Mouse (Mus musculus): ENCODE results near the gene Plxnd1. TPM values are rescaled to one million over a fixed set of nuclear protein-coding genes. Genes with fewer than 3 reads are reported as not detected.

Gene Plxnd1
- total RNA-seq, 1 experiment from 2014 or later = 12.2 TPM

DNA sequence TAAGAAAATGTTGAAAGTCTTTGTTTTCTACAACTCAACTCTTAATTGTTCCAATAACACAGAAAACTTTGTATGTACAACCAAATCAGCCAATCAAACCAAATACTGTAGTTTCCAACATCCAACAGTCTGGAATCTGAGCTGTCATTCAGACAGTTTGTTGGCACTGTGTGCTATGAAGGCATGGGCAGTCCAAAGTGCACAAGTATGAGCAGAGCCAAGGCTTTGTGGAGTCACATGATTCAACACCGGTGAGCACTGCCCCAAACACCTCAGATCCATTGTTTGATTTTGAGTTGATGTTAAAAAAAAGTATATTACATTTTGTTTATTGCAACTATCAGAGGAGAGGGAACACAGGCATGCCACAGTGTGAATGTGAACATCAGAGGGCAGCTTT lies 54.2 kb downstream of the Plxnd1 start:
- no peak for ATAC-seq (ENCODE audit: extremely low read depth, insufficient number of reproducible peaks, low FRiP score, poor library complexity, severe bottlenecking)

- no peak for ATAC-seq (ENCODE audit: extremely low read depth, insufficient number of reproducible peaks, low FRiP score, poor library complexity, severe bottlenecking)
These were observed 56.0 kb downstream of the Plxnd1 start for GRCm38 (mm10) chr6:115938798-115939197.

DNA sequence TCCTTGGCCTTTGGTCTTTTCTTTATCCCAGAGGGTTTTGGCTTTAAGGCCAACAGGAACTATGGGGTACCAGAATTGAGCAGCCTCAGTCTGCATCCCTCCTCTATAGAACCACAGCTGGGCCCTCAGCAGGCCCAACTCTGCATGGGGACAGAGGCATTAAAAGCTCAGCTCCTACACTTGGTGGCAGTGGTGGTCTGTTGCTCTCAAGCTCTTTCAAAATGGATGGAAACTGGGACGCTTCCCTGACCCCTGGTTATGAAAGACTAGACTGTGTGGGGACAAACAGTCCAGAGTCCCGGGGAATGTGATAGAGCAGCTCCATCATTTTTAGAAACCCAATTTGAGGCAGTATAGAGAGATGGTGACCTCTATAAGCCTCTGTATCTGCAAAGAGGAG lies 56.8 kb downstream of the Plxnd1 start:
- ATAC-seq (ENCODE audit: extremely low read depth, insufficient number of reproducible peaks, low FRiP score, poor library complexity, severe bottlenecking) = no peak

GRCm38 (mm10) chr6:115935544-115935943 lies 59.3 kb downstream of the Plxnd1 start:
- no peak for ATAC-seq (ENCODE audit: extremely low read depth, insufficient number of reproducible peaks, low FRiP score, poor library complexity, severe bottlenecking)

- no peak for ATAC-seq (ENCODE audit: extremely low read depth, insufficient number of reproducible peaks, low FRiP score, poor library complexity, severe bottlenecking)
These were observed 62.4 kb downstream of the Plxnd1 start for GRCm38 (mm10) chr6:115932391-115932790.

- no peak for ATAC-seq (ENCODE audit: extremely low read depth, insufficient number of reproducible peaks, low FRiP score, poor library complexity, severe bottlenecking)
These were observed 63.2 kb downstream of the Plxnd1 start, which contains the start of gene Rho for GRCm38 (mm10) chr6:115931639-115932038. Rho (plus strand) TSS chr6:115931748.

- ATAC-seq (ENCODE audit: extremely low read depth, insufficient number of reproducible peaks, low FRiP score, poor library complexity, severe bottlenecking) = no peak
These were observed 64.8 kb downstream of the Plxnd1 start for GRCm38 (mm10) chr6:115930018-115930417.

DNA sequence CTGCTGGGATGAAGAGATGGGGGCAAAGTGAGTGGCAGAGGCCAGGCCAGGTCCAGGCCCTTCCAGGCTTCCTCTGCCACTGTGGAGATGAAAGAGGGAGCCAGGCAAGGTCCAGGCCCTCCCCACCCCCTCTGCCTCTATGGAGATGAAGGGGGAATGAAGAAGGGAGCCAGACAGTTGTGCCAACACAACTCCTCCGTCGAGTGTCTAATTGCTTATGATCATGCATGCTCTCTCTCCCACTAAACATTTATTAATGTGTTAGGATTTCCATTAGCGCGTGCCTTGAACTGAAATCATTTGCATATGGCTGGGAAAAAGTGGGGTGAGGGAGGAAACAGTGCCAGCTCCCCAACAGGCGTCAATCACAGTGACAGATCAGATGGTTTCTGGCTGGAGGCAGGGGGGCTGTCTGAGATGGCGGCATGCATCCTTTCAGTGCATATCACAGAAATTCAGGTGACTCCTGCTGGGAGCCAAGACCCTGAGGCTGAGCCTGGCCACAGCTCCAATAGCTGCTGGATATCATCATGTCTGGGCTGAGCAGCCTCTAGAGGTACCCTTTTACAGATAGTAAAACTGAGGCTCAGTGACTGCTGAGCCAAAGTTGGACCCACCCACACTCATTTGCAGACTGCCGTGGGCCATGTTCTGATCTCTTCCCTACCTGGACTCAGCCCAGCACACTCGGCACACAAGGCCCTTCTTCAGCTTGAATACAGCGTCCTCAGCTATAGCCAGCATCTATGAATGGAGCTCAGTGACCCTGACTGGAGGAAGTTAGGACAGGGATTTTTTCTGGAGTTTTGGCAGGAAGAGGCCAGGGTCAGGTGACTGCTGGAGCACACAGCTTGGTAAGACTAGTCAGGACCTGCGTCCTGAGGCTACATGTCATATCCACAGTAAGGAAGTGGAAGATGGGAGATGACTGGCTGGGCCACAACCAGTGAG lies 67.2 kb downstream of the Plxnd1 start:
- ATAC-seq (ENCODE audit: extremely low read depth, insufficient number of reproducible peaks, low FRiP score, poor library complexity, severe bottlenecking) = no peak

GRCm38 (mm10) chr6:115926416-115926815 lies 68.4 kb downstream of the Plxnd1 start:
- no peak for ATAC-seq (ENCODE audit: extremely low read depth, insufficient number of reproducible peaks, low FRiP score, poor library complexity, severe bottlenecking)

DNA sequence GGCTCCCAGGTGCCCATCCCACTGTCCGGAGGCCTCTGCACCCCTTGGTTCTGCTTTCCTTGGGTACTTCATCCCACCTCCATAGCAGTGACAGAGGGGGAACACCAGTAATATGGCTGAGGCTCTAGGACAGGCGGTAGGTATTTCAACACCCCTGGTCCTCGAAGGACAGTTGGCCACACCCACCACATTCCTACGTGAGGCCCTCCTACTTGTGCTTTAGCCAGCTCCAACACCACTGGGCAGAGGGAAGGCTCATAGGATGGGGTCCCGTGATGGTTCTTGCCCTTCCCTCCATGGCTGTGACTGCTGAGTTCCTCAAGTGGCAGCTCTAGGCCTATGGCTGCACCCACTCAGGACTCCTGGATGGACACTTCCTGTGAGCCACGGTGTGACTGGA lies 70.0 kb downstream of the Plxnd1 start:
- ATAC-seq (ENCODE audit: extremely low read depth, insufficient number of reproducible peaks, low FRiP score, poor library complexity, severe bottlenecking) = no peak

DNA sequence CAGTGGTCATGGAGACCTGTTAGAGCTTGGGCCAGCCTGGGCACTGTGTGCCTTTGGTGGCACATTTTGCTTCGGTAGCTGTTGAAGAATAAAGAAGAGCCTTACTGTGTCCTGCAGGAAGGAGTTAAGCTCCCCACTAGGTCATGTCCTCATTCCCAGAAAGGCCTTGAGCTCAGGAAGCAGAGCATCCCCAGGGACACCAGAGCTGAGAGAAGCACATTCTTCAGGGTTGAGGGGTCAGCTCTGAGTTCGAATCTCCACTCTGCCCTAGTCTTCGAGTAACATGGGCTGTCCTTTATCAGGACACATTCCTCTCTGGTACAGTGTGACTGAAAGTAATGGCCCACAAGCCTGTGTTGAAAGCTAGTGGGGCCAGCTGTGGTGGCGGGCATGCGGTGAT lies 74.9 kb downstream of the Plxnd1 start:
- ATAC-seq (ENCODE audit: extremely low read depth, insufficient number of reproducible peaks, low FRiP score, poor library complexity, severe bottlenecking) = no peak

GRCm38 (mm10) chr6:115918615-115919014 lies 76.2 kb downstream of the Plxnd1 start:
- ATAC-seq (ENCODE audit: extremely low read depth, insufficient number of reproducible peaks, low FRiP score, poor library complexity, severe bottlenecking) = no peak

DNA sequence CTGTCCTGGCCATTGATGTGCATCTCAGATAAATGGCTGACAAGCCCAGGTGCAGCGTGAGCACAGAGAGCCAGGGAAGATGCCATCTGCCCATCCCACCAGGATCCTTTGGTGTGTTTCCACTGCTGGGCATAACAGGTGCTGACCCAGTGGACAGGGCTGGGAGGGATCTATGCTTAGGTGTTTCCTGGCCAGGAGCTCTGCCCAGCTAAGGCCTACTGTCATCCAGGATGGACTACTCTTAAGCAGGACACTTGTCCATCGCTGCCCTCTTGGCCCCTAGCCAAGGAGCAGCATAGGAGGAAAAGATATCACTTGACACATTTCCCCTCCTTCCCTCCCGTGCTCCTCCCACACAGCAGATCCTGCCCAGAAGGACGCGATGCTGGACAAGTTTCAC lies 78.2 kb downstream of the Plxnd1 start:
- ATAC-seq (ENCODE audit: extremely low read depth, insufficient number of reproducible peaks, low FRiP score, poor library complexity, severe bottlenecking) = no peak

DNA sequence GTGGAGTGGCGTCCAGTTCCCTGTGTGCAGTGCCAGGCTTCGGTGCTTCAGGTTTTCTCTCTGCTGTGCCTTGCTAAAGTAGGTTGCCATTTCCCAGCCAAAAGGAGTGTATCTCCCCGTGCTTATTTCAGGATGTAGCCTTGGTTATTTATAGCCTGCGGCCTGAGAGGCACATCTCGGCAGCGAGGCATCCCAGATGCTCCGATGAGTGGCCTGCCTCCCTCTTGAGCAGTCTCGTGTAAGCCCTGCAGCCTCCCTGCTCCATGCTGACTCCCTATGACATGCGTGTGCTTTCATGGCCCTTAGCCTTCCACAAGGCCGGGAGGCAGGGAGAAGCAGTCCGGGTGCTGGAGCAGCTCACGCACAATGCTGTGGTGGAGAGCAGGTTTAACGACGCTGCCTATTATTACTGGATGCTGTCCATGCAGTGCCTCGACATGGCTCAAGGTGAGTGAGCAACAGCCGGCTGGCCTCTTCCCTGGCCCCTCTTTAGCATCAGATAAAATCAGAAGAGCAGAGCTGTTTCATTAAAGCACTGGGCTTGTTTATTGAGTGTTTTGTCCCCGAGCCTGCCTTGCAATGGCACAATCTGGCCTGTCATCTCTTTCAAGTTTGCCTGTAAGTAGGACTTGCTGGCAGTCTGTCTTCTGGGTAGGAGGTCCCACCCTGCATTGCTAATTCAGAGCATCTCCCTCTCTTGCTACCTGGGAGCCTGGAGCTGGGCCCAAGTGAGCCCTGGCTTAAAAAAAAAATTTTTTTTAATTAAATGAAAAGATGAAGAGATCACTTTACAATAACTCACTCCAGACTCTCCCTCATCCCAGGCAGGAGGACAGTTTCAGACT lies 79.0 kb downstream of the Plxnd1 start:
- no peak for ATAC-seq (ENCODE audit: extremely low read depth, insufficient number of reproducible peaks, low FRiP score, poor library complexity, severe bottlenecking)

GRCm38 (mm10) chr6:115914511-115915202 lies 80.1 kb downstream of the Plxnd1 start:
- no peak for ATAC-seq (ENCODE audit: extremely low read depth, insufficient number of reproducible peaks, low FRiP score, poor library complexity, severe bottlenecking)

GRCm38 (mm10) chr6:115913482-115913881 lies 81.3 kb downstream of the Plxnd1 start:
- no peak for ATAC-seq (ENCODE audit: extremely low read depth, insufficient number of reproducible peaks, low FRiP score, poor library complexity, severe bottlenecking)

DNA sequence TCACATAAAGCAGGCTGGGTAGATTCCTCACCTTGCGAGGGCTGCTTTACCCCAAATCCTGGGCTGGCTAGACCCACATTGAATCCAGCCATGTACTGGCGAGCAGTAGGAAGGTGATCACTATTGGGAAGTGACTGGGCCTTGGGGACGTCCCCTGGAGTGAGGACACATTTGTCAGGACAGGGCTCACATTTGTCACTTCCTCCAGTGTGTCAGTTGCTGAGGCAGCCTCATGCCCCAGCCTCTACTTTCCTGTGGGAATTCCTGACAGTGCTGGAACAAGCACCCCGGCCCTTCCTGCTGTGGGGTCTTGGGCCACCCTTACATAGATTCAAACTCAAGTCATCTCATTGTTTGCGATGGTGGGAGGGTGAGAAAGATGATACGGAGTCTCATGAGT lies 83.0 kb downstream of the Plxnd1 start:
- ATAC-seq (ENCODE audit: extremely low read depth, insufficient number of reproducible peaks, low FRiP score, poor library complexity, severe bottlenecking) = no peak

- no peak for ATAC-seq (ENCODE audit: extremely low read depth, insufficient number of reproducible peaks, low FRiP score, poor library complexity, severe bottlenecking)
These were observed 84.9 kb downstream of the Plxnd1 start for GRCm38 (mm10) chr6:115909940-115910339.

- ATAC-seq (ENCODE audit: extremely low read depth, insufficient number of reproducible peaks, low FRiP score, poor library complexity, severe bottlenecking) = peak; percentile 31; the same call in 1 of the 2 replicates
These were observed 85.8 kb downstream of the Plxnd1 start for GRCm38 (mm10) chr6:115909052-115909451.
